Mouse (Mus musculus): ENCODE data around the gene Fsip1.

DNA sequence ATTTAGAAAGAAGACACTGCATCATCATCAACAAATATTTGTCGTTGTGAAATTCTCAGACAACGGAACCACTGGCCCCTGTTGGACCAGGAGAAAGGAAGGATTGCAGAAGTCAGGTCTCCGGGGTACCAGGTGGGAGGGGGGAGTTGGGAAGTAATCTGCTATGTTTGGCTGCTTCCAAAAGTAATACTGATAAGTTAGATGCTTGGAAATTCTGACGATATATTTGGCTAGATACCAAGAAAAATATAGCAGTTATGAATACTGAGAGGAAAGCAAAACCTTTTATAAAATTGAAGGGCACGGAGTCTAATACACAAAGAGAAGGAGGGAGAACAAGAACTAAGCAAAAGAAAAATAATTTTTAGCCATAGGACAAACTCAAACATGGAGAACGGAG, 117.5 kb downstream of the Fsip1 start:
- no peak for TF ChIP-seq CTCF (IDR thresholded peaks at IDR 0.05; ENCODE audit: control insufficient read depth, insufficient read depth, low read length)
- TF ChIP-seq POLR2A (IDR thresholded peaks at IDR 0.05; ENCODE audit: borderline replicate concordance, control insufficient read depth, low read depth, low read length): no peak
